Mouse (Mus musculus): ENCODE data around the gene Cep170. TPM values are rescaled to one million over a fixed set of nuclear protein-coding genes. Genes with fewer than 3 reads are reported as not detected.

Cep170 gene
- polyA plus RNA-seq, 1 experiment from 2014 or later, result 107 TPM

GRCm38 (mm10) chr1:176699793-176700192, 114.1 kb downstream of the Cep170 start:
- ATAC-seq (no peak), DNase-seq (ENCODE audit: low spot score) (peak; percentile 47)
- Histone ChIP-seq H3K27me3 (replicated peaks; ENCODE audit: control insufficient read depth, insufficient read depth, low read length) (no peaks in the 10 kb centered on the region), H3K4me3 (ENCODE audit: low read depth, low read length) (no peak overlapping the region), H3K9me3 (replicated peaks; ENCODE audit: control insufficient read depth, low read length) (no peaks in the 10 kb centered on the region), H3K9ac (ENCODE audit: low read length) (no peak overlapping the region), H3K4me1 (ENCODE audit: control insufficient read depth, insufficient read depth, low read length) (no peaks in the 10 kb centered on the region), H3K4me2 (ENCODE audit: low read length) (no peak overlapping the region), H3K27ac (ENCODE audit: low read depth, low read length) (no peak overlapping the region), H3K36me3 (ENCODE audit: control insufficient read depth, insufficient read depth, low read length) (no peaks in the 10 kb centered on the region)

GRCm38 (mm10) chr1:176698647-176699046, 115.2 kb downstream of the Cep170 start:
- WGBS, result 80% methylated on average over 3 of the region's 3 CpGs
- Histone ChIP-seq H3K27me3 (replicated peaks; ENCODE audit: control insufficient read depth, insufficient read depth, low read length) (no peaks in the 10 kb centered on the region), H3K36me3 (ENCODE audit: control insufficient read depth, insufficient read depth, low read length) (no peaks in the 10 kb centered on the region), H3K9ac (ENCODE audit: low read length) (no peak overlapping the region), H3K27ac (ENCODE audit: low read depth, low read length) (no peak overlapping the region), H3K9me3 (replicated peaks; ENCODE audit: control insufficient read depth, low read length) (no peaks in the 10 kb centered on the region), H3K4me3 (ENCODE audit: low read depth, low read length) (no peak overlapping the region), H3K4me2 (ENCODE audit: low read length) (no peak overlapping the region), H3K4me1 (ENCODE audit: control insufficient read depth, insufficient read depth, low read length) (no peaks in the 10 kb centered on the region)
- DNase-seq (ENCODE audit: low spot score), result peak; percentile 31
- ATAC-seq, result no peak

- ATAC-seq (no peak), DNase-seq (ENCODE audit: low spot score) (peak; percentile 41)
- Histone ChIP-seq H3K4me3 (ENCODE audit: low read depth, low read length) (no peak overlapping the region), H3K27me3 (replicated peaks; ENCODE audit: control insufficient read depth, insufficient read depth, low read length) (no peaks in the 10 kb centered on the region), H3K27ac (ENCODE audit: low read depth, low read length) (no peak overlapping the region), H3K4me1 (ENCODE audit: control insufficient read depth, insufficient read depth, low read length) (no peaks in the 10 kb centered on the region), H3K36me3 (ENCODE audit: control insufficient read depth, insufficient read depth, low read length) (no peaks in the 10 kb centered on the region), H3K9me3 (replicated peaks; ENCODE audit: control insufficient read depth, low read length) (no peaks in the 10 kb centered on the region), H3K4me2 (ENCODE audit: low read length) (no peak overlapping the region), H3K9ac (ENCODE audit: low read length) (no peak overlapping the region)
- WGBS, result 19% methylated on average over 7 of the region's 7 CpGs
These were observed 116.8 kb downstream of the Cep170 start for GRCm38 (mm10) chr1:176697091-176697490.

GRCm38 (mm10) chr1:176691101-176691500, 122.8 kb downstream of the Cep170 start:
- ATAC-seq, result no peak
- 96% methylated on average over 11 of the region's 11 CpGs for WGBS
- no peaks in the 10 kb centered on the region for H3K9me3 ChIP-seq (replicated peaks; ENCODE audit: control insufficient read depth, low read length)
- no peaks in the 10 kb centered on the region for H3K27me3 ChIP-seq (replicated peaks; ENCODE audit: control insufficient read depth, insufficient read depth, low read length)
- no peak overlapping the region for H3K27ac ChIP-seq (ENCODE audit: low read depth, low read length)
- H3K9ac ChIP-seq (ENCODE audit: low read length), result no peak overlapping the region
- H3K4me3 ChIP-seq (ENCODE audit: low read depth, low read length), result no peak overlapping the region
- no peaks in the 10 kb centered on the region for H3K36me3 ChIP-seq (ENCODE audit: control insufficient read depth, insufficient read depth, low read length)
- no peak overlapping the region for H3K4me2 ChIP-seq (ENCODE audit: low read length)
- DNase-seq (ENCODE audit: low spot score), result no peak
- no peaks in the 10 kb centered on the region for H3K4me1 ChIP-seq (ENCODE audit: control insufficient read depth, insufficient read depth, low read length)

GRCm38 (mm10) chr1:176688251-176688880, 125.5 kb downstream of the Cep170 start:
- Histone ChIP-seq H3K4me1 (ENCODE audit: control insufficient read depth, insufficient read depth, low read length) (no peaks in the 10 kb centered on the region), H3K9me3 (replicated peaks; ENCODE audit: control insufficient read depth, low read length) (no peaks in the 10 kb centered on the region), H3K27ac (ENCODE audit: low read depth, low read length) (no peak overlapping the region), H3K4me2 (ENCODE audit: low read length) (no peak overlapping the region), H3K27me3 (replicated peaks; ENCODE audit: control insufficient read depth, insufficient read depth, low read length) (no peaks in the 10 kb centered on the region), H3K9ac (ENCODE audit: low read length) (no peak overlapping the region), H3K36me3 (ENCODE audit: control insufficient read depth, insufficient read depth, low read length) (no peaks in the 10 kb centered on the region), H3K4me3 (ENCODE audit: low read depth, low read length) (no peak overlapping the region)
- 88% methylated on average over 6 of the region's 6 CpGs for WGBS
- DNase-seq (ENCODE audit: low spot score), result no peak
- no peak for ATAC-seq

MicroRNA genes within 50 kb of the gene (microRNA counts, 519-probe panel; counts per million panel counts)
- microRNA mmu-miR-350, result 4,647 counts per million, percentile 64 among the panel's probes with 10 or more counts

Small RNA genes within 50 kb of the gene (microRNA-seq; reads per million reads assigned to microRNA genes)
- 559 reads per million, percentile 77 among the genes with 10 or more reads in this experiment for gene Mir350

Other genes with a start within 250 kb of the Cep170 start
- 28.1 and 31.5 TPM in 2 replicates for gene Sdccag8, start 593 bp upstream of the Cep170 start, polyA plus RNA-seq (2014; fragmentation: Nextera tagmentation; extraction: Ambion mirVana)